Mouse (Mus musculus): Measurements from ENCODE around the gene Cox7a2l. TPM values are rescaled to one million over a fixed set of nuclear protein-coding genes. Genes with fewer than 3 reads are reported as not detected.

Gene Cox7a2l
- total and polyA plus RNA-seq, 3 experiments = 233 to 371 (median 310) TPM

DNA sequence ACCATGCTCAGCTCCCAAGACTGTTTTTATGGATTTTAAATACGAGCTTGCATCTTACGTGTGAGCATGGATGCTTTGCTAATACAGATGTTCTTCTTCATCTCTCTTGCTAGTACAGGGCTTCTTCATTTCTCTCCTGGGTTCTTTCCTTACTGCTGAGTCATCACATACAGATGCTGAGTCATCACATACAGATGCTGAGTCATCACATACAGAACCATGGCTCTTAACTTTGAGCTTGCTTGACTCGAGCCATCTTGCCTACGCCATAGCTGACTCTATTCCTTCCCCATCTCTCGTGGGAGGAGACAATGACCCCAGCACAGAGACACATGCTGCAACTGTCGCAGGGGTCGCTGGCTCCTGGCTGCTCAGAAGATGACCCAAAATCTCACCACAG is 37.9 kb upstream of the Cox7a2l start:
- Histone ChIP-seq H3K4me3 (replicated peaks in 1 of 3; ENCODE audit: low read depth in 2 of 3, low read length in 2 of 3, poor library complexity in 1 of 3) (no peak overlapping the region), H3K27me3 (replicated peaks) (no peaks in the 10 kb centered on the region), H3K4me2 (ENCODE audit: insufficient read depth, low read depth, poor library complexity, severe bottlenecking) (no peak overlapping the region), H3K36me3 (replicated peaks in 1 of 2; ENCODE audit: control insufficient read depth in 1 of 2, insufficient read depth in 1 of 2, low read length in 1 of 2) (no peaks in the 10 kb centered on the region), H3K27ac (ENCODE audit: insufficient read depth, low read depth) (no peak overlapping the region), H3K9me3 (replicated peaks; ENCODE audit: low read length) (no peaks in the 10 kb centered on the region), H3K79me2 (replicated peaks; ENCODE audit: control insufficient read depth, extremely low read depth, insufficient read depth, poor library complexity, severe bottlenecking) (no peaks in the 10 kb centered on the region), H3K4me1 (ENCODE audit: control insufficient read depth in 1 of 2, insufficient read depth in 2 of 2) (no peaks in the 10 kb centered on the region), H3K9ac (ENCODE audit: insufficient read depth, low read depth) (no peak overlapping the region)
- peak; percentile 61 for DNase-seq (ENCODE audit: extremely low read depth)
- in situ Hi-C loops (cut with MboI; ENCODE audit: low pct_ligation_motif_present, low pct_unique_long_range_greater_than_20kb, low sequenced_read_pairs) = no loop called here
- dilution Hi-C loops (cut with MboI; ENCODE audit: extremely low pct_ligation_motif_present, extremely low pct_unique_long_range_greater_than_20kb, low sequenced_read_pairs) = no loop called here
- no peak for TF ChIP-seq NELFE (IDR thresholded peaks at IDR 0.05; ENCODE audit: low read depth, low read length)
- no peak for TF ChIP-seq RCOR1 (conservative IDR thresholded peaks at IDR 0.05; ENCODE audit: low read depth, low read length)
- TF ChIP-seq SMC3 (IDR thresholded peaks at IDR 0.05; ENCODE audit: low read depth, low read length) = no peak
- no peak for TF ChIP-seq KAT2A (IDR thresholded peaks at IDR 0.05; ENCODE audit: insufficient replicate concordance, low read length)
- no peak for TF ChIP-seq HCFC1 (IDR thresholded peaks at IDR 0.05; ENCODE audit: low read depth, low read length)
- no peak for TF ChIP-seq MEF2A (IDR thresholded peaks at IDR 0.05; ENCODE audit: borderline replicate concordance, low read depth, low read length)
- TF ChIP-seq MAZ (IDR thresholded peaks at IDR 0.05; ENCODE audit: low read depth, low read length) = no peak
- no peak for TF ChIP-seq GABPA (IDR thresholded peaks at IDR 0.05; ENCODE audit: insufficient replicate concordance, low read depth, low read length)
- peak; percentile 47; the same call in 1 of the 2 replicates for TF ChIP-seq JUN (IDR thresholded peaks at IDR 0.05; ENCODE audit: insufficient read depth, low read depth, low read length)
- TF ChIP-seq ZC3H11A (IDR thresholded peaks at IDR 0.05; ENCODE audit: low read depth, low read length) = no peak
- no peak for TF ChIP-seq RAD21 (IDR thresholded peaks at IDR 0.05; ENCODE audit: low read depth, low read length)
- no peak for TF ChIP-seq UBTF (IDR thresholded peaks at IDR 0.05; ENCODE audit: low read depth, low read length)
- no peak for TF ChIP-seq ZNF384 (IDR thresholded peaks at IDR 0.05; ENCODE audit: low read depth, low read length)
- TF ChIP-seq ZKSCAN1 (IDR thresholded peaks at IDR 0.05; ENCODE audit: borderline replicate concordance, low read depth, low read length) = no peak
- peak; percentile 22; the same call in 1 of the 2 replicates for TF ChIP-seq EP300 (IDR thresholded peaks at IDR 0.05; ENCODE audit: low read length)
- TF ChIP-seq NRF1 (IDR thresholded peaks at IDR 0.05; ENCODE audit: low read depth, low read length) = no peak
- TF ChIP-seq POLR2A (IDR thresholded peaks at IDR 0.05; ENCODE audit: low read depth, low read length) = no peak
- no peak for TF ChIP-seq TBP (conservative IDR thresholded peaks at IDR 0.05; ENCODE audit: low read depth, low read length)
- TF ChIP-seq MYC (IDR thresholded peaks at IDR 0.05; ENCODE audit: low read depth, low read length) = no peak
- peak; percentile 100 for TF ChIP-seq MAFK (IDR thresholded peaks at IDR 0.05; ENCODE audit: insufficient replicate concordance, low read length)
- TF ChIP-seq JUND (conservative IDR thresholded peaks at IDR 0.05; ENCODE audit: low read depth, low read length) = peak; percentile 61
- TF ChIP-seq BHLHE40 (IDR thresholded peaks at IDR 0.05; ENCODE audit: low read depth, low read length) = no peak
- TF ChIP-seq ZMIZ1 (IDR thresholded peaks at IDR 0.05; ENCODE audit: low read depth, low read length) = no peak
- 0 out of 2 replicates have a peak, but pooled peaks have one; percentile 12 for TF ChIP-seq IRF4 (IDR thresholded peaks at IDR 0.05; ENCODE audit: low read depth, low read length)
- TF ChIP-seq ETS1 (conservative IDR thresholded peaks at IDR 0.05; ENCODE audit: low read depth, low read length) = peak; percentile 75
